Mouse (Mus musculus) central nervous system, embryonic 18 days (tissue): Measurements from ENCODE around the gene Dpep1. TPM values are rescaled to one million over a fixed set of nuclear protein-coding genes. Genes with fewer than 3 reads are reported as not detected.

Experiments used
- polyA plus RNA-seq: library from polyadenylated mRNA; depleted of rRNA; stranded (reverse); fragments of >200 nt; gene quantifications from 2 replicates; pipeline ENCODE4 v1.2.3, GENCODE M21; 2012; rRNA removed

Gene Dpep1
- polyA plus RNA-seq, result 0.08 and 0.66 TPM in 2 replicates

DNA sequence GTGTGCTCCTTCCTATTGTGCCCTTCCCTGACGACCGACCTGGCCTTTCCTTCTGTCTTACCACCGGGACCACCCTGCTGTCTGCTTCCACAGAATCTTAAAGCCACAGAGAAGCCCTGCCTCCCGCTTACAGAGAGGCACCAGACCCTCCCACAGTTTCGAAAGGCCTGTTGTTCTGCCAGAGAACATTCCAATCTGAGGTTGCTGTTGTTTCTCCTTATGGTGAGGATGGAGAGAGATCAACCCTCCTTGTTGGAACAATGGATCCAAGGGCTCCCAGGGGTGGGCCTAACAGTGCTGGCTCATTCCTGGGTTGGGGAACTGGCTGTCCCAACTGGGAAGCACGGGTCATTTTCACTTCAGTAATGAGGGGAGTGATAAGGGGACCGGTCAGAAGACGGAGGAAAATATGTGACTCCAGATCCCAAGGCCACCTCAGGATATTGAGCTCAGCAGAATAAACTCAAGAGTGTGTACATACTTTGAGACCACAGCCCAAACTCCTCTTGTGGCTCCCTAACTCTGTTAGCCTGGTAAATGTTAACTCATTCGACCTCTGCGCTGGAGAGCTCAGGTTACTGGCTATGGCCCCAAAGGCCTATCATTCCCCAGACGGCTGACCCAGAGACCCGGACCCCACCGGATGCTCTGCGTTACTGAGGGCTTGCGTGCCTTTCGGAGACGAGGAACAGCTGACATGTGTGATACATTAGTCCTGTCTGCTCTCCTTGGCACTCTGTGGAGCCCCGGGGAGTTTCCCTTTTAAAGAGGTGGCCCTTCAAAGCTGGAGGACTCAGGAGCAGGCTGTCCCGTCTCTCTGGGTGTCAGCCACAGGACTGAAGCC is at the start of gene Dpep1:
Dpep1 (plus strand) TSS at position 677 of the 844 bp plus-strand sequence.

DNA sequence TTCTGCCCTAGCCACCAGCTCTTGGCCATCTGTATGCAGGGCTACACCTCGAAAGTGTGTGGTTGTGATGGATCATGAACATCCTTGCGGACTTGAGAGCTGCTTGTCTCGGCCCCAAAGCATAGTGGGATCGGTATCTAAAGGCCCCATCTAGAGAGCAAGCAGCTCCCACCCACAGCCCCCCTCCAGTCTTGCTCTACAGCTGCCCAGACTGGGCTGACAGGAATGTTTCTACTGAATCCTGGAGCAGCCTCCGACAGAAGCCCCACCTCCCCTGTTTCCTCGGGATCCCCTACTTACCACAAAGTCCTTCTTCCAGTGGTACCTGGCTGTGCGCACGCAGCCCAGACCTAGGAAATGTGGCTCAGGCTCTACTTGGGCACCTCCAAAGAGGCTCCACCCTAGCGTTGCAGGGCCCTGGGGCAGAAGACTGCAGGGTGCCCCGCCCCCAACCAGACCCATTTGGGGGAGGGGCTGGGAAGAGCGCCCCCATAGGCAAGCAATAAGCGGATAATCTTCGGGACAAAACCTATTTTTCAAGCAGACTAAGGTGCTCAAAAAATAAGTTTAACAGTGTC is 28.1 kb upstream of the Dpep1 start, which contains the start of gene Sult5a1:
Sult5a1 (minus strand) TSS at position 428 of the 578 bp plus-strand sequence.

DNA sequence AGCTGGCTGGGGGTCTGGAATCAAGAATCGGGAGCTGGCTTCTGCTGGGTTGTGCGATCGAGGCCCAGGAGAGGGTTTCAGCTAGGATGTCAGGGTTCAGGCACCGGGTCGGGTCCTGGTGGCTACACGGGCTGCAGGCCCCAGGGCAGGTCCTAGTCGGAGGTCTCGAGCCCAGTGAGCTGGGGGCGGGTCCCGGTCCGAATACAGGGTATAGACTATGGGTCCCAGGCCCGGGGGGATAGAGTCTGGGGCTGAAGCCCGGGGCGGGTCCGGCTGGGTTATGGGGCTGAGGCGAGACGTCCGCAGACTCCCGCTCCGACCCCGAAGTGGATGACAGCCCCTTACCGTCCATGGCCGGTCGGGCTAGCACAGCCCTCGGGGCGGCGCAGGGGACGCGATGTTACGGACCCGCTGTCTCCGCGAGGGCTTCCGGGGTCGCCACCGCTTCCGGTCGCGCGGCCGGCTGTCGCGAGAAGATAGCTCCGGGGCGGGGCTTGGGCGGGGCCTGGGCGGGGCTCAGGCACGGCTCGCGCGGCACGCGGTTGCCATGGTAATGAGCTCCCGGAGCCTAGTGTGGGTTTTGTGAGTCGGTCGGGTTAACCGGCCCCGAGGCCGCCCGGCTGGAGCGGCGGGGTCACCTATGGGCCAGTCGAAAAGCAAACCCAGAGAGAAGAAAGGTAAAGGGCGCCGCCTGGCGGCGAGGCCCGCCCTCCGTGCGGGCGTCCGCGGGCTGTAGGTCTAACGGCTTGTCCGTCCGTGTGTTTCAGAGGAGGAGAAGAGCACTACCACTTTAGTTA is 26.5 kb downstream of the Dpep1 start, which contains the start of the genes Chmp1a and Spata33:
Chmp1a (minus strand) TSS at position 443 of the 797 bp plus-strand sequence.
Spata33 (plus strand) TSS at position 512 of the 797 bp plus-strand sequence.

DNA sequence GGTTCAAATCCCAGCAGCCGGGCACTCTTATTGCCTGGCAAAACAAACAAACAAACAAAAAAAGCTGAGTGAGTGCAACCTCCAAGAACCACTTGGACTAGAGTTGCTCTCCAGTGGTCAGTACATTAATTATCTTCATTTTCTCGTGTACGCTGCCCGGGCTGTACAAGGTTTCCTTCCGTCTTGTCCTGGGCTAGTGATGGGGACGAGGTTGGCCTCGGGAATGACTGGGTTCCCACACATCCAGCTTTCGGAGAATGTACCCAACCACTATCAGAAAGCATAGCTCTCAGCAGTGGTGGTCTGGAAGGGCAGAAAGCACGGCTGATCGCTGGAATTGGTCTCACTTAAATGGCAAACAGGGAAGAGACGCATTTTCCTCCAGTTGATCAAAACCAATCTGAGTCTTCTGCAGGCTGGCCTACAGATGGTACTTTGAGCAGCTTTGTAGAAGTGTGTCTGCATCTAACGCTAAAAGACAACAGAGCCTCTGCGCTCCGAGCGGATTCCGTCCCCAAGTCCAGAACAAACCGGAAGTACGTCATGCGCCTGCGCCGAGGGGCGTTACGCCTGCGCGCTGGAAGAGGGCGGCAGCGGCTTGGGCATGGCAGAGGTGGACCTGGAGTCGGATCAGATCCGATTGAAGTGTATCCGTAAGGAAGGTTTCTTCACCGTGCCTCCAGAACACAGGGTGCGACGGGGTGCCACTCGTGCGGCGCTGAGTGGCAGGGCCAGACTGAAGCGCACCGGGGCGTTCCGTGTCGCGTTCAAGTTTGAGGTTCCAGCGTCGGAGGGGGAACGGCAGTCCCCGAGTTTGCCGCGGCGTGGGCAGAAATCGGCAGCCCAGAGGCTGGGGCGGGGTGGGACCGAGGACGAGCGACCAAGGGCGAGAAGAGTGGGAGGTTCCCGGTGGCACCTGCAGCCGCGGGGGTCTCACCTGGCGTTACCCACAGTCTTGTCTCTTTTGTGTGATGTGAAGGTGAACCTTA is 38.5 kb downstream of the Dpep1 start, which contains the start of gene Cdk10:
Cdk10 (plus strand) TSS at position 565 of the 989 bp plus-strand sequence.

DNA sequence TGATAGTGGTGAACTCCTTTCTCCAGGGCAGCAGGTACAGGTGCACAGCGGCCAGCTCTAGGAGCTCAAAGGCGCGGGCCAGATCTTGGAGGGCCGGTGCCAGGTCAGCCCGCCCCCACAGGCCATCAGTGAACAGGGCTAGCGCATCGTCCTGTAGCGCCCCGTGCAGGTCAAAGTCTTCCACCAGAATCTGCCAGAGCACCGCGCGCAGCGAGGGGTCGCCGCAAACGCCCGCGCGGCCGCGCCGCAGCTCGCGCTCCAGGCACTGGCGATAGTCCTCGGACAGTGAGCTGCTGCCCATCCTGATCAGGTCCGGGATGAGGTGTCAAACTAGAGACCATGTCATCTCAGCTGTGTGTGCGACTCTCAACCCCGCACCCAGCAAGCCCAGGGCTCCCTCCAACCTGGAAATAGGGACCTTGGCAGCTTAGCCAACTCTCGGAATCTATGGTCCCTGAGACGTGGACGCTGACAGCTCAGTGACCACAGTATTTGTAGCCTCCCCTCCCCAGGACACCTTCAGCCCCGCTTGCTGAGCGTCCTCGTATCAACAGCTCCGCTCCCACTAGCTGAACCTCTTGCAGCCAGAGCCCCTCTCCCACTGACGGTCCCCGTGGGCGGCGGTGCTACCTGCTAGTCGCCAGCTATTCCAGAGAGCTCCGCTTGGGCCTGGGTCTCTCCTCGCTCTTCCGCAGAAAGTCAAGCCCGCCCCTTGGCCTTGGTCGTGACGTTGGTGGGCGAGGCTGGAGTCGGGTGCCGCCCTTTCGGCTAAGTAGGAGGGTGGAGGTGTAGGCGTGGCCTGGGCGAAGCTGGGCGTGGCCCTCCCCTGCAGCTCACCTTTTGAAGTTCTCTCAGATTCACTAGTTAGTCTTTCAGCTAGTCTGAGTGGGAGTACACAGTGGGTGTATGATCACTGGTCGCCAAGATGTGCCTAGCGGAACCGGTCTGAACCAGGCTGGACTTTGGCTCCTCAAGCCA is 49.8 kb downstream of the Dpep1 start, which contains the start of gene Spata2l:
Spata2l (minus strand) TSS at position 714 of the 978 bp plus-strand sequence.

Other genes starting within 250 kb of the Dpep1 start
- 58.0 and 61.5 TPM in 2 replicates for gene Ankrd11, start 144.0 kb upstream of the Dpep1 start, polyA plus RNA-seq
- gene Spg7, start 123.3 kb upstream of the Dpep1 start, polyA plus RNA-seq, result 97.8 and 99.0 TPM in 2 replicates
- 1,827 and 1,858 TPM in 2 replicates for gene Rpl13, start 83.9 kb upstream of the Dpep1 start, polyA plus RNA-seq
- 49.1 and 60.3 TPM in 2 replicates for gene Cpne7, start 68.9 kb upstream of the Dpep1 start, polyA plus RNA-seq
- 1.1 and 3.5 TPM in 2 replicates for gene Sult5a1, start 27.9 kb upstream of the Dpep1 start, polyA plus RNA-seq
- 157 and 160 TPM in 2 replicates for gene Chmp1a, start 26.5 kb downstream of the Dpep1 start, polyA plus RNA-seq
- 8.2 and 8.8 TPM in 2 replicates for gene Spata33, start 26.6 kb downstream of the Dpep1 start, polyA plus RNA-seq
- gene Cdk10, start 38.6 kb downstream of the Dpep1 start, polyA plus RNA-seq, result 128 TPM in 2 replicates
- 8.7 and 8.9 TPM in 2 replicates for gene Spata2l, start 50.0 kb downstream of the Dpep1 start, polyA plus RNA-seq
- gene Zfp276, start 68.0 kb downstream of the Dpep1 start, polyA plus RNA-seq, result 31.7 and 34.6 TPM in 2 replicates
- gene Vps9d1, start 68.1 kb downstream of the Dpep1 start, polyA plus RNA-seq, result 119 and 125 TPM in 2 replicates
- gene Fanca, start 132.3 kb downstream of the Dpep1 start, polyA plus RNA-seq, result 10.7 and 10.9 TPM in 2 replicates
- gene Spire2, start 146.5 kb downstream of the Dpep1 start, polyA plus RNA-seq, result 40.7 and 41.0 TPM in 2 replicates
- gene Tcf25, start 187.5 kb downstream of the Dpep1 start, polyA plus RNA-seq, result 365 and 387 TPM in 2 replicates
- gene Mc1r, start 220.9 kb downstream of the Dpep1 start, polyA plus RNA-seq, result 0.03 and 0.08 TPM in 2 replicates
- gene Tubb3, start 225.2 kb downstream of the Dpep1 start, polyA plus RNA-seq, result 3,129 and 3,402 TPM in 2 replicates
- gene Def8, start 237.3 kb downstream of the Dpep1 start, polyA plus RNA-seq, result 50.0 and 50.3 TPM in 2 replicates